Mouse (Mus musculus) spleen, postnatal 10 days (tissue): ENCODE results near the gene Mlh1.

ENCODE experiments used
- DNase-seq, 2 experiments: peaks; one replicate each; pipeline ENCODE4 v3.0.0; 2021 to 2022; ENCODE audit warnings: low spot score in 2 of 2

The Mlh1 gene

GRCm38 (mm10) chr9:111220551-111221080 is 51.0 kb downstream of the Mlh1 start:
- no peak for DNase-seq

- DNase-seq = no peak
Measured at GRCm38 (mm10) chr9:111216424-111216823, 55.2 kb downstream of the Mlh1 start.

GRCm38 (mm10) chr9:111213501-111213900 is 58.1 kb downstream of the Mlh1 start:
- DNase-seq = peak in 1 of 2 experiments; percentile 36

- no peak for DNase-seq
Measured at GRCm38 (mm10) chr9:111211122-111212041, 60.2 kb downstream of the Mlh1 start.

- no peak for DNase-seq
Measured at GRCm38 (mm10) chr9:111210412-111210811, 61.2 kb downstream of the Mlh1 start.

GRCm38 (mm10) chr9:111209158-111209699 is 62.4 kb downstream of the Mlh1 start:
- DNase-seq = no peak

- DNase-seq = no peak
Measured at GRCm38 (mm10) chr9:111208185-111208584, 63.4 kb downstream of the Mlh1 start.

- no peak for DNase-seq
Measured at GRCm38 (mm10) chr9:111207683-111208082, 63.9 kb downstream of the Mlh1 start.

- DNase-seq = no peak
Measured at GRCm38 (mm10) chr9:111204601-111205375, 66.8 kb downstream of the Mlh1 start.

- DNase-seq = no peak
Measured at GRCm38 (mm10) chr9:111200208-111200607, 71.4 kb downstream of the Mlh1 start.

- DNase-seq = no peak
Measured at GRCm38 (mm10) chr9:111198332-111198731, 73.3 kb downstream of the Mlh1 start.

- DNase-seq = no peak
Measured at GRCm38 (mm10) chr9:111197712-111198111, 73.9 kb downstream of the Mlh1 start.

- no peak for DNase-seq
Measured at GRCm38 (mm10) chr9:111197116-111197515, 74.5 kb downstream of the Mlh1 start.

GRCm38 (mm10) chr9:111193211-111193610 is 78.4 kb downstream of the Mlh1 start:
- no peak for DNase-seq

GRCm38 (mm10) chr9:111188731-111189130 is 82.9 kb downstream of the Mlh1 start:
- DNase-seq = no peak

GRCm38 (mm10) chr9:111186861-111187260 is 84.7 kb downstream of the Mlh1 start:
- DNase-seq = no peak

GRCm38 (mm10) chr9:111184929-111185328 is 86.7 kb downstream of the Mlh1 start:
- DNase-seq = no peak

GRCm38 (mm10) chr9:111182176-111182575 is 89.4 kb downstream of the Mlh1 start:
- no peak for DNase-seq

- DNase-seq = no peak
Measured at GRCm38 (mm10) chr9:111178971-111179370, 92.6 kb downstream of the Mlh1 start.
